Mouse (Mus musculus): Measurements from ENCODE around the gene Polr3c.

Gene Polr3c

GRCm38 (mm10) chr3:96680269-96680956, 47.0 kb downstream of the Polr3c start:
- intact Hi-C loops (cut with DNase I), result no loop called here

- intact Hi-C loops (cut with DNase I), result no loop called here
These were observed 48.2 kb downstream of the Polr3c start for GRCm38 (mm10) chr3:96679159-96679674.

- intact Hi-C loops (cut with DNase I), result no loop called here
These were observed 49.0 kb downstream of the Polr3c start for GRCm38 (mm10) chr3:96678456-96678855.

GRCm38 (mm10) chr3:96675690-96676089, 51.7 kb downstream of the Polr3c start:
- intact Hi-C loops (cut with DNase I), result no loop called here

- intact Hi-C loops (cut with DNase I), result no loop called here
These were observed 52.3 kb downstream of the Polr3c start for GRCm38 (mm10) chr3:96675171-96675570.

- intact Hi-C loops (cut with DNase I), result no loop called here
These were observed 53.0 kb downstream of the Polr3c start for GRCm38 (mm10) chr3:96674442-96674841.

GRCm38 (mm10) chr3:96673514-96673913, 53.9 kb downstream of the Polr3c start:
- intact Hi-C loops (cut with DNase I), result no loop called here

GRCm38 (mm10) chr3:96671519-96671918, 55.9 kb downstream of the Polr3c start:
- intact Hi-C loops (cut with DNase I), result no loop called here

- intact Hi-C loops (cut with DNase I), result no loop called here
These were observed 57.5 kb downstream of the Polr3c start, which contains the start of gene Ankrd35 for GRCm38 (mm10) chr3:96669727-96670468. TSS of gene Ankrd35 (plus strand) at chr3:96670131.

- intact Hi-C loops (cut with DNase I), result no loop called here
These were observed 58.9 kb downstream of the Polr3c start for GRCm38 (mm10) chr3:96668424-96669067.

- intact Hi-C loops (cut with DNase I), result loop anchor here (2.0 kb wide), 1 partner anchor 35 kb away; no protein-coding TSS in a partner anchor
These were observed 60.1 kb downstream of the Polr3c start for GRCm38 (mm10) chr3:96667316-96667715.

GRCm38 (mm10) chr3:96666916-96667315, 60.5 kb downstream of the Polr3c start:
- intact Hi-C loops (cut with DNase I), result loop anchor here (2.0 kb wide), 1 partner anchor 36 kb away; no protein-coding TSS in a partner anchor

- intact Hi-C loops (cut with DNase I), result loop anchor here (2.0 kb wide), 1 partner anchor 37 kb away; no protein-coding TSS in a partner anchor
These were observed 61.6 kb downstream of the Polr3c start for GRCm38 (mm10) chr3:96665732-96666363.

- intact Hi-C loops (cut with DNase I), result no loop called here
These were observed 63.8 kb downstream of the Polr3c start for GRCm38 (mm10) chr3:96663432-96664239.

GRCm38 (mm10) chr3:96662731-96663316, 64.6 kb downstream of the Polr3c start:
- intact Hi-C loops (cut with DNase I), result no loop called here

Data from adrenal gland (tissue).